Mouse (Mus musculus) midbrain, embryonic 13.5 days (tissue): Measurements from ENCODE around the gene Slc28a3. TPM values are rescaled to one million over a fixed set of nuclear protein-coding genes. Genes with fewer than 3 reads are reported as not detected.

ENCODE experiments used
- ATAC-seq: fragments of 200-750 bp; cut with Nextera tagmentation; 2 replicates; pipeline ENCODE4 v1.8.0; 2017; ENCODE audit warnings: mild to moderate bottlenecking, moderate TSS enrichment, moderate library complexity
- H3K27ac ChIP-seq: fragments of 300-500 bp; sonication (generic); 2 replicates; pipeline ENCODE4 v1.5.1; 2015; ENCODE audit warnings: inconsistent platforms, mild to moderate bottlenecking, moderate library complexity
- H3K27me3 ChIP-seq: fragments of 300-500 bp; sonication (generic); 2 replicates; pipeline ENCODE4 v1.6.1; 2015; ENCODE audit warnings: mild to moderate bottlenecking, inconsistent platforms
- H3K36me3 ChIP-seq: fragments of 300-500 bp; sonication (generic); 2 replicates; pipeline ENCODE4 v1.6.1; 2015; ENCODE audit warnings: mild to moderate bottlenecking, inconsistent platforms
- H3K4me1 ChIP-seq: fragments of 300-500 bp; sonication (generic); replicated peaks from 2 replicates; pipeline ENCODE4 v1.6.1; 2015; ENCODE audit warnings: inconsistent platforms
- H3K4me2 ChIP-seq: fragments of 300-500 bp; sonication (generic); replicated peaks from 2 replicates; pipeline ENCODE4 v1.6.1; 2015; ENCODE audit warnings: moderate library complexity, mild to moderate bottlenecking, inconsistent platforms
- H3K4me3 ChIP-seq: fragments of 300-500 bp; sonication (generic); replicated peaks from 2 replicates; pipeline ENCODE4 v1.5.1; 2015; ENCODE audit warnings: mild to moderate bottlenecking, inconsistent platforms
- H3K9ac ChIP-seq: fragments of 300-500 bp; sonication (generic); replicated peaks from 2 replicates; pipeline ENCODE4 v1.6.1; 2015; ENCODE audit warnings: mild to moderate bottlenecking, inconsistent platforms
- H3K9me3 ChIP-seq: fragments of 300-500 bp; sonication (generic); 2 replicates; pipeline ENCODE4 v1.6.1; 2016; ENCODE audit warnings: mild to moderate bottlenecking, inconsistent platforms
- WGBS: fragments of 180-500 bp; shearing (Covaris S2); methylation state at CpG from one replicate; pipeline ENCODE4 v1.1.7; 2015; 5-methylcytosine and 5-hydroxymethylcytosine counted together
- polyA plus RNA-seq: library from polyadenylated mRNA; unstranded; fragments of >200 nt; fragmentation: Nextera tagmentation; extraction: Ambion mirVana; gene quantifications from 2 replicates; pipeline ENCODE4 v1.2.1, GENCODE M21; 2015

Gene Slc28a3
- polyA plus RNA-seq, 1 experiment from 2014 or later, result not detected

DNA sequence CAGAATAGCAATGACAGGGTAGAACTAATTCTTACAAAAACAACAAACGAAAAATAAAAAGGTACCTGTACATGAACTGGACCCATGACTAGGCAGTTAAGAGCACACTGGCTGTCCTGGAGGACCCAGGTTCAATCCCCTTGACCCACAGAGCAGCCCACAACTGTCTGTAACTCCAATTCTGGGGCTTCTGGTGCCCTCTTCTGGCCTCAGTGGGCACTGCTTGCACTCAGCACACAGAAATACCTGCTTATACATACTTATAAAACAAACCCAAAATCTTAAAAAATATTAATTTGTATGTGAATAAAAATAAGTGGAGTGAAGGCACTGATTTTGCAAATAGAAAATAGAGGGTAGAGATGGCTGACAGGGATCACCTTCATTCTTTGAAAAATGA, 54.7 kb downstream of the Slc28a3 start:
- Histone ChIP-seq H3K27me3 (no peaks in the 10 kb centered on the region), H3K4me1 (no peaks in the 10 kb centered on the region), H3K27ac (no peak overlapping the region), H3K9ac (no peak overlapping the region), H3K9me3 (no peaks in the 10 kb centered on the region), H3K4me3 (no peak overlapping the region), H3K36me3 (no peaks in the 10 kb centered on the region), H3K4me2 (no peak overlapping the region)
- no peak for ATAC-seq
- 82% methylated on average over 1 of the region's 1 CpGs for WGBS

DNA sequence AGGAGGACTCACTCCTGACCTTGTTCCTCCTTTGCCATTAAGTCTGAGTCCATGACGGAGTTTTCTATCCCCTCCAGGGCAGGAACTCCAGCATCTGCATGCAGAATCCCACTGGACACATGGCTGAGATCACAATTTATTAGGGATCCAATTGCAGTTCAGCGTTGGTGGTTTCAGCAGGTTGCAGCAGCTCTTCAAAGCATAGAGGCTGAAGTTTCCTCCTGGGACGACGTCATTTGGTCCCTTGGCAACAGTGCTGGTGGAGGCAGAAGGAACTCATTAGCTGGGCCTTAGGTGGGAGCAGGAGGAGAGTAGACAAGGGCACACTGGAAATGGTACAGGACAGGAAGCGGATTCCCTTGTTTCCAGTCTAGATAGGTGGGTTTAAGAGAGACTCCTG, 55.1 kb downstream of the Slc28a3 start:
- Histone ChIP-seq H3K4me3 (no peak overlapping the region), H3K9me3 (no peaks in the 10 kb centered on the region), H3K4me1 (no peaks in the 10 kb centered on the region), H3K4me2 (no peak overlapping the region), H3K36me3 (no peaks in the 10 kb centered on the region), H3K9ac (no peak overlapping the region), H3K27me3 (no peaks in the 10 kb centered on the region), H3K27ac (no peak overlapping the region)
- no peak for ATAC-seq
- 66% methylated on average over 5 of the region's 5 CpGs for WGBS

DNA sequence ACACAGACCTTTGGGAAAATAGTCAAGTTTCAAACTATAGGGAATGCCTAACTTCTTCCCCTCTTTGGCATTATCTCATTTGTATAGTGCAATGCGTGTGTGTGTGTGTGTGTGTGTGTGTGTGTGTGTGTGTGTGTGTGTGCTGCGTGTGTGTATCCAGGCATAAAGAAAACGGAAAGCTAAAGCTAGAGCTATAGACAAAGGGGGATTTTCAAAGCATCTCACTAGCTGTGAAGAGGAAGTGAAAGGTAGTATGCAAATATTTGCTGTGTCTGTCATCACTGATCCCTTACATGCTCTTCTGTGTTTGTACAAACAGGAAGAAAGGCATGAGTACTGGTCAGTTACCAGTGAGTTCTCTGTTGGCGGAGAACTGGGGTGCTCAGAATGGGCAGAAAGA, 58.8 kb downstream of the Slc28a3 start:
- 56% methylated on average over 3 of the region's 4 CpGs for WGBS

DNA sequence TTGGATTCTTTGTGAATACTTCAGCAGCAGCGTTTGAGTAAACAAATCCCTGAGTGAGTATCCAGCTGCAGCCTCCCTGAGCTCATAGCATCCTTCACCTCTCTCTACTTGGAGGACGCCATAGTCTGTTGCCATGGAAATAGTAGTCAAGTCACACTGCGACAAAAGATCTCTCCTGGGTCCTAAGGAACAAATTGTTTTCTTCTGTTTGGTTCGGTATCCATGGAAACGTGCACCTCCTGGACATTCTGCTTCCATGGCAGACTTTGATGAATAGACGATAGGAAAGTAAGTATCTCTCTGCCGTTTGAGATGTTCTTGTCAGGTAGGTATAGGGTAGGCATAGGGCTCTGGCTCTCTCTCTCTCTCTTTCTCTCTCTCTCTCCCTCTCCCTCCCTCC, 63.1 kb downstream of the Slc28a3 start:
- peak overlapping the region; percentile 26 for H3K4me2 ChIP-seq
- 0 out of 2 replicates have a peak, but pooled peaks cover 2% of the 10 kb centered on the region for H3K27me3 ChIP-seq
- no peaks in the 10 kb centered on the region for H3K36me3 ChIP-seq
- H3K4me3 ChIP-seq, result no peak overlapping the region
- H3K9me3 ChIP-seq, result no peaks in the 10 kb centered on the region
- WGBS, result 10% methylated on average over 7 of the region's 7 CpGs
- H3K27ac ChIP-seq, result peak overlapping the region; percentile 47; the same call in 1 of the 2 replicates
- ATAC-seq, result peak; percentile 84
- H3K4me1 ChIP-seq, result peaks cover 42% of the 10 kb centered on the region
- H3K9ac ChIP-seq, result no peak overlapping the region

More for the DNA sequence above, 58.8 kb downstream of the Slc28a3 start:
- Histone ChIP-seq H3K36me3 (no peaks in the 10 kb centered on the region), H3K4me2 (no peak overlapping the region), H3K27ac (no peak overlapping the region), H3K4me3 (no peak overlapping the region), H3K9me3 (no peaks in the 10 kb centered on the region), H3K27me3 (no peaks in the 10 kb centered on the region), H3K9ac (no peak overlapping the region), H3K4me1 (peaks cover 18% of the 10 kb centered on the region)
- no peak for ATAC-seq

DNA sequence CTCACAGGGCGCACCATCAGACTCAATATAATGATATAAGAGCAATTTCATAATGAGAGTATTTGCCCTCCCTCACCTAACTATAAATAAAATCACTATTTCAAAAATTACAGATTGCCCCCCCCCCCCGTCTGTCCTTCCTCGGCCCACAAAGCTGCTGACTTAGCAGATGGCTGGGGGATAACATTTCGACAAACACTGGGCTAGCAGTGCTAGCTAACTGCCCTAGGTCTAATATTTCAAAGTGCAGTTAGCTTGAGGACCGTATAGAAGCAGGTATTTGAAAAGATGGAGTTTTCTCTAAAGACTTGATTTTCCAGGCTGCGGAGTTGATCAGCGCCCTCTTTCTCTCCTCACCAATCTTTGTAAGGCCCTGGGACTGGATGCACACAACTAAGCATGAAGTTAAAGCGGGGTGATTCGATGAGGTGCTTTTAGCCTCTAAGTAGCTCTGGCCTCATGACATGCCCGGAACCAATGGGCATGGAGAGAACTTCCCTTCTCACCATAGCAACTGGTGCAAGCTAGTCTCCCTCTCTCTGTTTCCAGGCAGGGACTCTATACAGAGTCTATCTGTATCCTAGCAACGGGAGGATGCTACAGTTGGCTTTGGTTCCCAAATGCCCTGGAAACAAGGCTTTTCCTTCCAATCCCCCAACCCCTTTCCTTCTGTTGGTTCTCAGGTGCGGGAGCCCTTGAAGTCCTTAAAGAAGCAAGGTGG, 66.8 kb downstream of the Slc28a3 start:
- no peaks in the 10 kb centered on the region for H3K36me3 ChIP-seq
- H3K27me3 ChIP-seq, result 0 out of 2 replicates have a peak, but pooled peaks cover 2% of the 10 kb centered on the region
- peak; percentile 82 for ATAC-seq
- H3K4me3 ChIP-seq, result no peak overlapping the region
- H3K4me1 ChIP-seq, result peaks cover 42% of the 10 kb centered on the region
- WGBS, result 43% methylated on average over 12 of the region's 12 CpGs
- H3K4me2 ChIP-seq, result no peak overlapping the region
- H3K9me3 ChIP-seq, result no peaks in the 10 kb centered on the region
- no peak overlapping the region for H3K9ac ChIP-seq
- no peak overlapping the region for H3K27ac ChIP-seq

DNA sequence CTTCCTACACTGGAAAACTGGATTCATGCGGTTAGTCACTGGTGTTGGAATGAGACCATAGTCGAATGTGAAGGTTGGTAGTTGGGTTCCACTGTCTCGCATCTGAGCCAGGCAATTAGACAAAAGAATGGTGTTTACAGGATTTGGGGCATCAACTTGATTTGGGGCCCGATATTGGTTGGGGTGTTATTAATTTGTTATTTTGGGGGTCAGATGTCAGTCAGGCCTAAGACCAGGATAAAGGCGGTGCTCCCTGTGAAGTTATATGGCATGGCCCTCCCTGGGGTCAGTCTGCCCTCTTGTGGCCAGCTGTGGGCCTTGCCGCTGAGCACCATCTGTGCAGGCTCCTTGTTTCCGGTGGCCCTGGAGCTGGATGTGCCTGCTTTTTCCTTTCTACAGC, 67.6 kb downstream of the Slc28a3 start:
- H3K4me3 ChIP-seq, result no peak overlapping the region
- WGBS, result 44% methylated on average over 7 of the region's 7 CpGs
- 0 out of 2 replicates have a peak, but pooled peaks cover 2% of the 10 kb centered on the region for H3K27me3 ChIP-seq
- peaks cover 36% of the 10 kb centered on the region for H3K4me1 ChIP-seq
- 0 out of 2 replicates have a peak, but pooled peaks have one; percentile 31 for ATAC-seq
- H3K4me2 ChIP-seq, result no peak overlapping the region
- no peaks in the 10 kb centered on the region for H3K36me3 ChIP-seq
- H3K9me3 ChIP-seq, result no peaks in the 10 kb centered on the region
- H3K27ac ChIP-seq, result no peak overlapping the region
- no peak overlapping the region for H3K9ac ChIP-seq

DNA sequence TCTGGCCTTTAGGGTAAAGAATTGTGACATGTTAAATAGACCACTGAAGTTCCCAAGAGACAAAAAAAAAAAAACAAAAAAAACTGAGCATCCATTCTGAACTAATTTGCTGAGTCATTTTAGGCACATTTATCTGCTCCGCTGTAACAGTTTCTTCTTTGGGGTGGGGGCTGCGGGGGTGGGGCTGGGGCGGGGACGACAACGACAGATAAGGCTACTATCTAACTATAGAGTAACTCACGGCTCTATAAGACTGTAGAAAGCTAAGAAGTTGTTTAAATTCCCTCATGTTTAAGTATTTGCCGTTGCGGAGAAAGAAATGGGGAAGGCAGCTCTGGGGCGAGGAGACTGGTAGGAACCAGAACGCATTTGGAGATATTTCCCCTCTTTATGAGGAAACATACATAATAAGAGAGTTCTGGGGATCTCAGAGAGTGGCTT, 68.1 kb downstream of the Slc28a3 start:
- Histone ChIP-seq H3K4me3 (no peak overlapping the region), H3K4me1 (peaks cover 32% of the 10 kb centered on the region), H3K27ac (no peak overlapping the region), H3K36me3 (no peaks in the 10 kb centered on the region), H3K9ac (no peak overlapping the region), H3K9me3 (no peaks in the 10 kb centered on the region), H3K27me3 (0 out of 2 replicates have a peak, but pooled peaks cover 2% of the 10 kb centered on the region), H3K4me2 (no peak overlapping the region)
- WGBS, result 87% methylated on average over 10 of the region's 10 CpGs
- no peak for ATAC-seq

DNA sequence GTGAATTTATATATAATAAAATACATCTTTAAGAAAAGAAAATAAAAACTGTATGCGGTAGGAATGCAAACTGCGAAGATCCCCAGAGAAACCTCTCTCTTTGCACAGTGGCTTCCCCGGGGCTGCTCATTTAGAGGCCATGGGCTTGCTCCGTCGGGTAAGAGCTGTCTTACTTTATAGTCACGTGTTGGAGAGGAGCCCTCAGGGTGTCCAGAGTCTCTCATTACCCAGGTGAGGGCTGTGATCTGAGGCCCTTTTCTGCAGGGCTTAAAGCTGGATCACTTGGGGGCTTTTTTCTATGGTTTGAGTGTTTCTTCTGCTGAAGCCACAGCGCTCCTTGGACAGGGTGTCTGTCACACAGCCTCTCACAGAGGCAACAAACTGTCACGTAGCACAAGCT, 68.5 kb downstream of the Slc28a3 start:
- no peak overlapping the region for H3K4me2 ChIP-seq
- no peak overlapping the region for H3K9ac ChIP-seq
- 68% methylated on average over 8 of the region's 8 CpGs for WGBS

DNA sequence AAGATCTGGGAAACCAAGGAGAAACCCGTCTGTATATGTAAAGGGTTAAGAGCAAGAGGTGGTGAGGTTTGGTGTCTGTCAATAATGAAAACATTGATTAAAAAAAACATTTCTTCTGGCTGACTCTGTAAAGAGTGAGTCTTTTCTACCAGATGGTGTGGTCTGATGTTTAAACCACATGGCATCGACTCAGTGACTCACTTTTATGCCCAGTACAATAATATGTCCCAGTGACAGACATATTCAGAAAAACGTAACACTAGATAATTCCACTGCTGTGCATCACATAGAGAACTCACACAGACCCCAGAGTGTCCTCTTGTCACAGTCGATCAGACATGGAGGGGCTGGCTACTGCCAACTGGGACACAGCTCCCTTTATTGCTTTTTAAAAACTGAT, 69.1 kb downstream of the Slc28a3 start:
- no peak for ATAC-seq
- WGBS, result 81% methylated on average over 4 of the region's 4 CpGs

More for the DNA sequence above, 68.5 kb downstream of the Slc28a3 start:
- Histone ChIP-seq H3K36me3 (no peaks in the 10 kb centered on the region), H3K4me1 (peaks cover 27% of the 10 kb centered on the region), H3K27ac (no peak overlapping the region), H3K27me3 (0 out of 2 replicates have a peak, but pooled peaks cover 2% of the 10 kb centered on the region), H3K9me3 (no peaks in the 10 kb centered on the region), H3K4me3 (no peak overlapping the region)
- no peak for ATAC-seq

DNA sequence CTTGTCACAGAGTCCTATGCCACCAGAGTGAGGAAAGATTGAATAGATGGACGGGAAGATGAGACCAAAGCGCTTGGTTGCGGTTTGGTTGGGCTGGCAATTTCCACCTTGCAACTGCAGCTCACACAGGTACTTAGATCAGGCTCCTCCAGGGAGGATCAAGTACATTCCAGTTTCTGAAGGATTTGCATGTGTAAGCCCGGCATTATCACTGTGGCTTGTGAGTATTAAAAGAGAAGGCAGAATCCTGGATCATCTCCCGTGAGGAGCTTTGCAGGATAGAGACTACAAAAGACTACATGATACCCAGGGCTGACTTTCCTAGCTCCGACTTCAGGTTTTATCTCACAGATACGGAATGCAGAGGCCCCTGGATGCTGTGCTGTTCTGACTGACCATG, 71.7 kb downstream of the Slc28a3 start:
- 0 out of 2 replicates have a peak overlapping the region, but pooled peaks have one; percentile 35 for H3K27ac ChIP-seq
- H3K4me2 ChIP-seq, result no peak overlapping the region
- peaks cover 10% of the 10 kb centered on the region for H3K4me1 ChIP-seq
- H3K9me3 ChIP-seq, result no peaks in the 10 kb centered on the region
- H3K36me3 ChIP-seq, result no peaks in the 10 kb centered on the region
- no peaks in the 10 kb centered on the region for H3K27me3 ChIP-seq
- H3K4me3 ChIP-seq, result no peak overlapping the region
- 55% methylated on average over 7 of the region's 7 CpGs for WGBS
- no peak overlapping the region for H3K9ac ChIP-seq
- no peak for ATAC-seq

More for the DNA sequence above, 69.1 kb downstream of the Slc28a3 start:
- no peak overlapping the region for H3K4me3 ChIP-seq
- H3K9me3 ChIP-seq, result no peaks in the 10 kb centered on the region
- no peak overlapping the region for H3K27ac ChIP-seq
- H3K4me1 ChIP-seq, result peaks cover 24% of the 10 kb centered on the region
- no peaks in the 10 kb centered on the region for H3K36me3 ChIP-seq
- no peak overlapping the region for H3K9ac ChIP-seq
- 0 out of 2 replicates have a peak, but pooled peaks cover 2% of the 10 kb centered on the region for H3K27me3 ChIP-seq
- H3K4me2 ChIP-seq, result no peak overlapping the region

DNA sequence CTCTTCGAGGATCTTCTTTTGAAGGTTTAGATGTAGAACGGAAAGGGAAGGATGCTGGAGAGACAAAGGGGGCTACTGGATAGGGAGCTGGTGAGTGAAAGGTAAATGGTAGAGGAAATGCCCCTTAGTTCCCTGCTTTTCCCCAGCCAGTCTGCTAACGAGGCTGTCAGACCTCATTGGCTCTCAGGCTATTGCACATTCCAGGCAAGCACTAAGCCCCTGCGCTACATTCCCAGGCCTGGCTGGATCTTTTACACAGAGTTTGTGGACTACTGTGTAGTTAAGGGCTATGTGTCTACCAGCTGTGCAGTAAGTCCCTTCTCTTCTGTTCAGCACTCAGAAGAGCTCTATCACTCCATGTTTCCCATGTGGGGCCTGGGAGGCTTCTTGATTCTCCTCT, 72.3 kb downstream of the Slc28a3 start:
- no peaks in the 10 kb centered on the region for H3K27me3 ChIP-seq
- H3K27ac ChIP-seq, result no peak overlapping the region
- peaks cover 4% of the 10 kb centered on the region for H3K4me1 ChIP-seq
- H3K36me3 ChIP-seq, result no peaks in the 10 kb centered on the region
- H3K9me3 ChIP-seq, result no peaks in the 10 kb centered on the region
- H3K4me2 ChIP-seq, result no peak overlapping the region
- no peak overlapping the region for H3K9ac ChIP-seq
- ATAC-seq, result no peak
- WGBS, result 43% methylated on average over 4 of the region's 4 CpGs
- no peak overlapping the region for H3K4me3 ChIP-seq

DNA sequence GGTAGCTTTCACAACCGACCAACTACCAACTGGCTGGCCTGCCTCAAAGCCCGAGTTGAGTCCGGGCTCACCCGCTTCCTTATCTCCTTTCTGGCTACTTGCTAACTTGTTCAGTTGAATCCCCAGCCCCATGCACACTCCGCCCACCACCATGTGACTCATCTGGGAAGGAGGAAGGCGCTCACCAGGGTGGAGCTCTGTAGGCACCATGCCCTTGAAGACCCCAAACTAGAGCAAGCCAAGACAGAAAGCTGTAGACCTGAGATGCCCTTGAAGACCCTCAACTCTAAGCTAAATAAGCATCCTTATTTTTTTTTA, 72.8 kb downstream of the Slc28a3 start:
- Histone ChIP-seq H3K4me2 (no peak overlapping the region), H3K27me3 (no peaks in the 10 kb centered on the region), H3K4me1 (no peaks in the 10 kb centered on the region), H3K4me3 (no peak overlapping the region), H3K36me3 (no peaks in the 10 kb centered on the region), H3K9ac (no peak overlapping the region), H3K9me3 (no peaks in the 10 kb centered on the region), H3K27ac (no peak overlapping the region)
- WGBS, result 86% methylated on average over 6 of the region's 6 CpGs
- no peak for ATAC-seq
